Mouse (Mus musculus) T-helper 1 cell (primary cell): ENCODE measurements around the gene Snx30.

Source experiments
- in situ Hi-C: fragments of 300-600 bp; cut with MboI, MseI; formaldehyde crosslinking; loops from one replicate; pipeline ENCODE4 v1.15.1; 2025; ENCODE audit warnings: high pct_unique_total_duplicates

Gene Snx30

DNA sequence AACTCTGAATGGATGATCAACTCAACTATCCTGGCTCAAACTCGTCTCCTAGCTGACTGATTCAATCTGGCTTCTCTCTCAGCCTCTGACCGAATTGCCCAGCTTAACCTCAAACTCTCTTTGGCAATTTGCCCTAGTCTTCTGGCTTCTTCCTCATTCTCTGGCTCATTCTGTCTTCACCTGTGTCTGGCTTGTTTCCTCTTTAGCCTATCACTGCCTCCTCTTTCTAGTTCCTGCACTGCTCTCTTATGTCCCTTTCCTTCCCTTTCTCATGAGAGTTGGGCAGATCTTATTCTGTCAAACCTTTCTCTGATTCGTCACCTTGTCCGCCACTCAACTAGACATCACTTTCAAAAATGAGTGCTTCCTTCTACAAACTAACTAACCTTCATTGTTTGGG, 16.5 kb downstream of the Snx30 start:
- in situ Hi-C loops, result no loop called here

DNA sequence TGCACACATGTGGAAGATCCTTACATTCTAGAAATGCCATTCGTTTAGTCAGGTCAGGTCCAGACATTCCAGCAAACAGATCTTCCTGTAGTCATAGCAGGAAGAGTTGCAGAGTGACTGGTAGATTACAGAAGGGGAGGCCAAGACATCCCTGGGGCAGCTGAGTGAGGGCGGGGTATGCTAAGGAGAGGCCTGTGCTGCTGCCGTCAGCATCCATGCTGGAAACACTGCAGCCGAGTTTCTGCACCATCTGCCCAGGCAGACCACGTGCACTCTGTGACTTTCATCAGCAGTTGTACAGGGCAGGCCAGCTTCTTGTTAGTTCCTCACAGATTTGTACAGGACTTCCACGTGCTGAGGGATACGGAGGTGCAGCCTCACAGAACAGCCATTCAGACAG, 17.8 kb downstream of the Snx30 start:
- in situ Hi-C loops, result no loop called here

DNA sequence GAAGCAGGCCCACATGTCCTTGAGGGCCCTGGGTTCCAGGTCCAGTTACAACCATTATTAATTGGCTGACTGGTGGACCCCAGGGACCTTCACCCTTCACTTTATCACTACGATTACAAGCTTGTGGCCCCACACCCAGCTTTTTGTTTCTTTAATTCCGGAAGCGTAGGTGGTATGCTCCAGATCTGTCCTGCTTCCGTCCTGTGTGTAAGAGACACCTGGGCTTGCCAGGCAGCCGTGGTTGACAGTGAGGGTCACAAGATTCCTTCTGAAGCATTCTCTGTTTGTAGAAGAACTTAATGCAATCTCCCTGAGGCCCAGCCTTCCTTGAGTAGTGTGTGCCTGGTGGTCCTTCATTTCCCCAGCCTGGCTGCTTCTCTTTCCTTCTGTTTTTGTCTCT, 19.2 kb downstream of the Snx30 start:
- in situ Hi-C loops, result no loop called here

DNA sequence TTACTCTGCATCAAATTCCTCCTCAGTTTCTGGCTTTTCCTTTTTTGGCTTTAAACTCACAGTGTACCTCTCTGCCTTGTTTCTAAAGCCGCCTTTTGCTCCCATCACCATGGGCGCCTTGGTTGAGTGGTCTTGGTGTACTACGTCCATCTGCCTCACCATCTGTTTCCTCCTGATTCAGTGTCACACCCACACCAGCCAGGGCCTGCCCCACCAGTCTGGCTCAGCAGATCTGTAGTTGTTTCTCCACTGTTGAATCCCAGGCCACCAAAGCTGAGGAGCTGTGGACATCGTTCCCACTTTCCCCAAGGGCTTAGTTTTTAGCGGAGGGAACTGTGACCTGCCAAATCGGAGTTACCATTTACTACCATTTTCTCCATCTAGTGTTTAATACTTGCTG, 20.0 kb downstream of the Snx30 start:
- in situ Hi-C loops, result no loop called here

DNA sequence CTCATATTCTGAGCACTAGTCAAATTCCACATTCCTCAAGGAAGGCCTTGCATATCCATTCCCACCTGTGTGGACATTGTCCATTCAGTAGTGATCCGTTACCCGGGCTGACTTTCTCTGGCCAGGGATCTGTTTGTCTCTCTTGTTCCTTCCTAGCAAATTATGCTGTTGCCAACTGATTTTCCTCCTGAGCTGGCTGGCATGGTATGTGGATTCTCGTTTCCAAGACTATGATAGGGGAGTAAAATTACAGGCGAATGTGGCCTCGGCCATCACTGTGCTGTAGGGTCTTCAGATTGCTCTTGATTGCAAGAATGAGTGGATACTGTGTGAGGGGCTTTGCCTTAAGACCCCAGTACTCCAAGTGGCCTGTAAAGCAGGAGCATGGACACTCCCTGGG, 20.7 kb downstream of the Snx30 start:
- in situ Hi-C loops, result no loop called here

DNA sequence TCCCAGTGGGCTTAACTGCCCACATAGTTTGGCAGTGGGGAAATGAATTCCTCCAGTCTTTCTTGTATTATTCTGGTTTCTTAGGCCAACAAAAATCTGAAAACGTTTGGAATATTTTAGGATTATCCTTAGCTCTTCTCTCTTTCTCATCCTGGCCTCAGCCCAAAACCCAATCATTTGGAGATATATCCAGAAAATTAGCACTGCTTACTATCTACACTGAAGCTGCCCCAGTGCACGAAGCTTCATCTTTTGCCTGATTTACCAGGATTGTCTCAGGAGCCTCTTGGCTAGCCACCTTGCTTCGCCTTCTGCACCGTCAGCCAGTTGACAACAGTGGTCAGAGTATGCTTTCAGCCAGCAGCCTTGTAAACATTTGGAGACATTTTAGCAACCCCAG, 23.4 kb downstream of the Snx30 start:
- in situ Hi-C loops, result no loop called here

DNA sequence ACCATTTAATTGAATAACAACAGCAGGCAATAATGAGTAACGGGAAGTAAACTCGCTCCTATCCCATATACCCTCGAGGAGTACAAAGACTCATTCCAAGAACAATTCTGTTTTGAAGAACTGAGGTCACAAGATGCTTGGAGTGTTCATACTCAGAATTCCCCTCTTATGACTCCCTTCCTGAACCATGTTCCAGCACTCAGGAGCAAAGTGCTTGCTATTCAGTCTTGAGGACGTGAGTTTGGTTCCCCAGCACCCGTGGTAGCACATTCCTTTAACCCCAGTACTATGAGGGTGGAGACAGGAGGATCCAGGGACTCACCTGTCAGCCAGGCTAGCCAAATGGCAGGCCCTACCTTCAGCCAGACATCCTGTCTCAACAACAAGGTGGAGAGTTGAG, 25.4 kb downstream of the Snx30 start:
- in situ Hi-C loops, result no loop called here

DNA sequence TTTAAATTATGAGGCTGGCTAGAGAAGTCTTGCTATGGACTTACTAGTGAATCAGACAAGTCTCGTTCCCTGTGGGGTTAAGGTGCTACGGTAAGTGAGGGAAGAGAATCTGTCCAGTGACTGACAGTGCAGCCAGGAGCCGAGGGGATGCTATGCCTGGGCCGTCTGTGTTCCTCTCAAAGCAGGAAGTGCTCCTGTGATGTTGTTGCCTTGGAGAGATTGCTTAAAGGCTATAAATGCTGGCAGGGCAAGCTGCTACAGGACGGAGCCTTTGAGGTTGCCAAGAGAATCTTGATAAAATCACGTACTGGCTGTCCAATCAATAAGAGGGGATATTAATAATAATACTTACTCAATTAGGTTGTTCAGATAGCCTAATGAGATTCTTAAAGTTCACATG, 27.2 kb downstream of the Snx30 start:
- in situ Hi-C loops, result no loop called here

DNA sequence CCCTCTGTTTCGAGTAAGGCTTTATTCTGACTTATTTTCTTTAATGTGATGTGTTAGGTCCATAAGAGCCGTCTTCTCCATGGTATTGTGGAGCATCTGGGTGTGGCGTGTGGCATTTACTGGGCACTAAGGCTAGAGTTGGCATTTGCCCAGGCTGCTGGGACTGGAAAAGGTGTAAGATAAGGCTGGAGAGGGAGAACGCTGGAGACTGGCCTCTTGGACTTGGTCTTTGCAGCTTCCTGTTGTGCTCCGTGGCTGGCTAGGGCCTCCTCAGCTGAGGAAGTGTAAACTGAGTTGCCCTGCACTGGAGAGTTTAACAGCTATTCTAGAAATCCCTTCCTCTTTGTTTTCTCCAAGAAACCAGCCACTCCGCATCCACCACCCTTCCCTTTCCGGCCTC, 32.0 kb downstream of the Snx30 start:
- in situ Hi-C loops, result no loop called here

DNA sequence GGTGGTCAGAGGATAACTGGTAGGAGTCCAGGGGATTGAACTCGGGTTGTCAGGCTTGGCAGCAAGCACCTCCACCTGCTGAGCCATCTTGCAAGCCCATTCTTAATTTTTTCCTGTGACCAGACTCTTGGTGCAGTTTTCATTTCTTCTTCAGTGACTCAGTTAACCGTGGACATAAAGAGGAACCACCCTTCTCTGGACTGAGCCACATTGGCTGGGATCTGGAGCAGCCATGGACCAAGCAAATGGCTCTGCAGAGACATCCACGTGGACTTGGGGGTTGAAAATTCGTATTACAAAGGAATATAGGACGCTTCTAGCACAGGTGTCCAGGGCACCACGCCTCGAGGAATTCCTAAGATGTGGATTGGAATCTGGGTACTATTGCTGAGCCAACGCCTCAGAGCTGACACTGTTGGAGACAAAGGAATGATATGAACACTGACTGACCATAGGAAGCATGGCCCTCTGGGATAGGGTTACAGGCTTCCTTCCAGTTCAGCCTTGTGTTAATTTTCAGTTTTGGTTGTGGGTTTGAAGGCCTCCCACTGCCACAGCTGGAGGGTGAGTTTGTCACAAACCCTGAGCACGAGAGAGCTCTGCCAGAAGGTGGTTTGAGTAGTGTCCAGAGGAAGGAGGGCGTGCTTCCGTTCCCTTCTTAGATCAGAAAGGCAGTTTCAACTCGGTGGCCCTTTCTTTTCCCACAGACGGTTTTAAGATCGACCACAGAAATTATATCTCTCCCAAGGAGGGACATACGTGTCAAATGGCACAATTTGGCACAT, 39.0 kb downstream of the Snx30 start:
- in situ Hi-C loops, result loop anchor here (5.0 kb wide), 1 partner anchor 57 kb away; no protein-coding TSS in a partner anchor

DNA sequence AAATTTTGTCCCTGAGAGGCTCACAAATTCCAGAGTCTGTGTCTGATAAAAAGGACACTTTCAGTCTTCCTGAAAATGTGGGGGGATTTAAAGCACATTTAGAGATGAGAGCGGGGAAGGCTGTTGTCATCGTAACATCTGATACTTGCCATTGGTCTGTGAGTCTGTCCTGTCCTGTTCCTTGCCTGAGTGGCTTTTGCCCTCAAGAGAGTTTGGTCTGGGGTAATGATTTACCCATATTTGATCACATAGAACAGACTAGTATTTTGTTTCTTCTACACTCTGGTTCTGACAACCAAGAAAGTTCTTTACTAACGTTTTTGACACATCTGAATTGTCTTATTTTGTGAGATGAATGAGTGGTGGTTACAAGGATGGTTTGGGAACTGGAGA, 39.6 kb downstream of the Snx30 start:
- in situ Hi-C loops, result loop anchor here (5.0 kb wide), 1 partner anchor 58 kb away; no protein-coding TSS in a partner anchor

DNA sequence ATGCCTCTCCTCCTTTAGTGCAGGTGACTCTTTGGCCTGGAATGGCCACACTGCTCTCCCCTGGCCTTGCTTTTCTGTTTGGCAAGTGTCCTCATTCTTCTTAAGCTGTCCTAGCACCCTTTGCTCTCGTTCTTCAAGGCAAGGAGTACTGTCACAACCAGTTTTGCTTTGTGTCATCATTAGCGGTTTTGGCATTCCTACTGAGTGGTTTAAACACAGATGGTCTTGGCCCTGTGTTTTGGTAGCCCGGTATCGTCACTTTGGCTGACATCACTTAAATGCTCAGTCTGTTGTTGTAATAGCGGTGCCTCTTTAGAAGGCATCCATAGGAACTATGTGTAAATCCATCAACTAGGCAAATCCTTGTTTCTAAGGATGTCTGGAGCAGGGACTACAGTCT, 41.8 kb downstream of the Snx30 start:
- in situ Hi-C loops, result loop anchor here (5.0 kb wide), 1 partner anchor 60 kb away; no protein-coding TSS in a partner anchor

DNA sequence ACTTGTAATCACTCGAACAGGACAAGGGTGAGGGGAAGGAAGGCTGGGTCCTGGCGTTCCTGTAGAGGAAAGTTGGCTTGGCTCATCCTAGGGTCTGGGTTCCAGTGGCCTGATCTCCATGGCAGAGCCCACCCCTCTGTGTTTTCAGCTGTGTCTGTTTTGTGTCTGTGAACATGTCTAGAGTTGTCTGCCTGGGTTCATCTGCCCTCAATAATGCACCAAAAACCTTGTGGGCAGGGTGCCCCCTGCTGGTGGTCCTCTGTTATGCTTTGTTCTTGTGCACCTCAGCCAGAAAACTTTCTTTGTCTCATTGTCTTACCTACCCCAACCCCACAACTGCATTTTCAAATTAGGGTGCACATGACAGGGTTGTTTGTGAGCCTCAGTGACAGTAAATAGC, 44.5 kb downstream of the Snx30 start:
- in situ Hi-C loops, result no loop called here

DNA sequence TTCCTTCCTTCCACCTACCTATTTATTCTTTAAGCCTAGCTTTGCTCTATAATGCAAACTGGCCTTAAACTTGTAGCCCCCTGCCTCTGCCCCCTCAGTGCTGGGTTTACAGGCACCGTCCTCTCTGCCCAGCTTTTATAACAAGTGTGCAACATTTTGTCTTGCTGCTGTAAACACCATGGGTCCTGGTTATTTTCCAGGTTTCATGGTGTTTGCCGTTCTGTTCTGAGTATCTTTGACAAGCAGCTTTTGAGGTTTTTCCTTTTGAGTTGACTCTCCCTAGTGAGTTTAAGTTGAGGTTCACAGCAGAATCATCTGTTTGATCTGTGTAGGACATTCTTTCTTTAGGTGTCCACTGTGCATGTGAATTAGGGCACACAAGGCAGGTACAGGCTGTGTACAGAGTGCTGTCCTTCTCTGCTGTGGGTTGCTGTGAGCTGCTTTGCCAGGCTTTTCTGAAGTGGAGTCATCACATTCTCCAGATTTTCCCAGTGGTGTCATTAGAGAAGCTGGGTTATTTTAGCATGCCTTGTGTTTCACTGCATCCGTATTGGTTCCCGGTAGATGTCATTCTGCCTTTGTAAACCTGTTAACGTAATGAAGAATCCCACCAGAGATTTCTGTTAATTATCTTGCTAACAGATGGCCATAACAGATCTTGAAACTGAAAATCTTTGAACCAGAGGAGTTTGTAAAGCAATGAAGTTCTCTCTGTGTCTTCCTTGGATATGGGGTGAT, 45.4 kb downstream of the Snx30 start:
- in situ Hi-C loops, result no loop called here

DNA sequence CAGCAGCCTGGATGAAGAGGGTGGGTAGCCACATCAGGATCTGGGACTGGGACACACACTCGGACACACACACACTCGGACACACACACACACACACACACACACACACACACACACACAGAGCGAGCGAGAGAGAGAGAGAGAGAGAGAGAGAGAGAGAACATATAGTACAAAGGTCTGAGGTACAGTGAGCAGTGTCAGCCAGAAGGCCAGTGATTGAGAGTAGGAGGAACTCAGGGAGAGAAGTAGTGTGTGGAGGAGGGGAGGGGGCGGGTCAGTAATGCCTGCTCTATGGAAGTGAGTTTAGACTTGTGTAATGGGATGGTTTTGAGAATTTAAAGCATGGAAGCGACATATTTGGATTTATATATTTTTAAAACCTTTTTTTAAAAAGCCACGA, 47.5 kb downstream of the Snx30 start:
- in situ Hi-C loops, result no loop called here

DNA sequence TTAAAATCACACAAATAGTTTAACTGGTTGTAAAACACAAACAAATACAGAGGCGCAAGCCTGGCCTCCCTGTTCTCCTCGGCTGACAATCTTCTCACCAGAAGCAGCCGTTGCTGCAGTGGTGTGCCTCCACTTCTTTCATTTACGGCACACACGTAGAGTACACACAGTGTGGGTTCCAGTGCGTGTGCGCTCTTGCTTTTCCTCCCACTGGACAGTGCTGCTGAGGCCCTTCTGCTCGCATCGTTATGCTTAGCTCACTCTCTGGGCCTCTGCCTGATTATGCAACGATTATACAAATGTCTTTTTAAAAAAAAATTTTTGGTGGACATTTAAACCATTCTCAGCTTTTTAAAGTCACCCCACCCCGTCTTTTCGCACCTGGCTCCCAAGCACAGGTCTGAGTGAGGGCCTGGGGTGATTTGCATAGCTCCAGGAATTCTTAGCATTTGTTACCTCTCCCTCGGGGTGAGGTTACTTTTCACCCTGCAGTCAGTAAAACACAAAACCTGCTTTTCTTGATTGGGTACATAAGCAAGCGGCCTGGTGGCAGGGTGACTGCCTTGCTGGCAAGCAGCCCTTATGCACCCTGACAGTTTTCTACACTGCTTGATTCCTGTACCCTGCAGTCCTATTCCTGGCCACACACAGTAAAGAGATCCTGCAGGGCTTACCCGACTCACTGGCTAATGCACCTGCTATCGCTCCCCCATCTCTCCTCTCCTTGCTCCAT, 54.2 kb downstream of the Snx30 start:
- in situ Hi-C loops, result loop anchor here (5.0 kb wide), 1 partner anchor 253 kb away; no protein-coding TSS in a partner anchor

DNA sequence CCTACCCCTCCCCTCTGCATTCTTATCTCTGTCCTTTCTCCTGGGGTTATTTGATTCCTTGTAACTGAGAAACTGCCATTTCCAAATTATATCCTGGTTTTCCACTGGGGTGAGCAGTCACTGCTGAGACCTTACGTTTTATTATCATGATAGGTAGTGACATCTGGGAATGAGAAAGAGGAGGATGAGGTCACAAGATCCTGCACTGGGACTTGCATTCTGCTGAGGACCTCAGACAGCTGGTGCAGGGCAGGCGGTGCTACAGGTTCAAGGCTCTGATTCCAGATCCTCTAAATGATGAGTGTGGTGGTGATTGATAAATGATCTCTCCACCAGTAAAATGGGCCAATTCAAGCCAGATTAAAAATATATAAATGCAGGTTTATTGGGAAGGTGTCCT, 54.8 kb downstream of the Snx30 start:
- in situ Hi-C loops, result no loop called here

DNA sequence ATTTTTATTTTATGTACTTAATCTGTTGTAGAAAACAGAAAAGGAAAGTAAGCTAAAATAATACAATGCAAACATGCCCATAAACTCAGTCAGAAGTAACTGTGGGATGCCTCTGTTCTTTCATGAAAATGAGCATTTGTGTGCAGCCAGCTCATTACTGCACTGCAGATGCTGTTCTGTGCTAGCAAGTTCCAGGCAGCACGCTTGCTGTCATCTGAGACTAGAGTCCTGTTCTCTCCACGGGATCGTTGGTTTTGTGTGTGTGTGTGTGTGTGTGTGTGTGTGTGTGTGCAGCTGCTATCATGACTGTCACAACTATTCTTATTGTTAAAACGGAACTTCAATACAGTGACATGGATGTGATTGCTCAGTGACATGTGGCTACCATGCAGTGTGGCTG, 56.2 kb downstream of the Snx30 start:
- in situ Hi-C loops, result no loop called here

DNA sequence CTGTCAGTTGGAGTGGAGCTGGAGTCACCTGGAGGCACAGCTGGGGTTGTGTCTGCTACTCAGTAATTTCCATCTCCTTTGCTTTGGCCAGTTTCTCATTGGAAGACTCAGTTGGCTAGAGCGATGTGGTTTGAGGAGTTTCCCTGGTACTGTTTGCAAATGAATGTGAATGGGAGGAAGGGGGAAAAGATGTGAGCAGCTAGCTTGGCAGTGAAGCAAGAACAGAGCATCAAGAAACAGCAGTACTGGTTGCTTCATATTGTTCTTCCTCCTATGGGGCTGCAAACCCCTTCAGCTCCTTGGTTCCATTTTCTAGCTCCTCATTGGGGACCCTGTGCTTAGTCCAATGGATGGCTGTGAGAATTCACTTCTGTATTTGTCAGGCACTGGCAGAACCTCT, 56.7 kb downstream of the Snx30 start:
- in situ Hi-C loops, result no loop called here

DNA sequence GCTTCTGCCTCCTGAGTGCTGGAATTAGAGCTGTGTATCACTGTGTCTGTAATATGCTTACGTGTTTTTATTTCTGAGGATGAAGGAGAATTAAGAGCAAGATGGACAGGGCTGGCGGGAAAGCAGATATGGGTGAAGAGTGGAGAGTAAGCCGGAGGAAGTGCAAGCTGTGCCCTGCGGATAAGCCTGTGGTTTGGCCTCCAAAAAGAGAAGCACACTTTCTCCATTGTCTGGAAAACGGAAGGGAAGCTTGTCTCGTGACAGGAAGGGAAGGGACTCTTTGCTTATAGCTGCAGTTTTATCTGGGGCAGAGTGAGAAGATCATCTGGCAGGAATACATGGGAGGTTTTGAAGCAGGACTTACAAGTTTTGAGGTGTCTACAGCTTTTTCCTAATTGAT, 58.2 kb downstream of the Snx30 start:
- in situ Hi-C loops, result no loop called here

DNA sequence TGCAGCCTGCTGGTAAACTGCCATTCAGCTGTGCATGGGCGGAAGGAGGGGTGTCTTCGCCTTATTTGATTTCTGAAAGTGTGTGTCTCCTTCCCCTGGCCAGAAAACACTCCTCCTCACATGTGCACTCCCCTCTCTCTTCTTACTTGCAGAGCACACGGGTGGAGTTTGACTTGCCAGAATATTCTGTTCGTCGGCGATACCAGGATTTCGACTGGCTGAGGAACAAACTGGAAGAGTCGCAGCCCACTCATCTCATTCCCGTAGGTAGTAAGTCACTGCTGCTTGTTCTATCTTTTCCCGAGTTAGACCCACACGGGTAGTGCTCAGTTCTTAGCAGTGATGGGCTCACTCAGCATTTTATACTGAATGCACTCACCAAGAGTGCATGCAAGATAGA, 62.4 kb downstream of the Snx30 start:
- in situ Hi-C loops, result no loop called here

DNA sequence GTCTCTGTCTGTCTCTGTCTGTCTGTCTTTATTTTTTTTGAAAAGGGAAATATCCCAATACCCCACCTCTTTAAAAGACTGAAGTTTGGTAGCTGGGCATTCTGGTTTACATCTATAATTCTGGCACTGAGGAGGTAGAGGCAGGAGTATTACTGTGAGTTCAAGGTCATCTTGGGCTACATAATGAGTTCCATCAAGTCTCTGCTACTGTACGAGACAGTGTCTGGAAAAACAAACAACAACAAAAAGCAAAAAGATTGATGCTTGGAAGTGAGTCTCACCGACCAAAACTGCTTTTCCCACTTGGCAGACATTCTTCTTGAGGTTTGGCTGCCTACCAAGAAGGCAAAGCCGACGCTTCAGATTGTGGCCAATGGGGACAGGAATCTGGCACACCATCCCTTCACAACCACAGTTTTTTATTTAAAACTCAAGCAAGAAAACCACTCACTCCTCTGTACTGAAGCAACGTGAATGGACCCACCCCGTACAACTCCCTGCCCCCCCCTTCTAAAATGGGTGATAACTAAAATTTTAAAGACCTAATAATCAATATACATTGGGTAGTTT, 63.9 kb downstream of the Snx30 start:
- in situ Hi-C loops, result no loop called here
